Mouse (Mus musculus) cortical plate, adult 2 months (tissue): ENCODE data around the gene Klhdc8b. TPM values are rescaled to one million over a fixed set of nuclear protein-coding genes. Genes with fewer than 3 reads are reported as not detected.

ENCODE experiments used
- H3K27ac ChIP-seq: fragments of 200-500 bp; 2 replicates; pipeline ENCODE4 v1.5.1; 2012; ENCODE audit warnings: low read length, control low read depth, inconsistent platforms; ENCODE audit not compliant: insufficient read depth
- H3K4me1 ChIP-seq: fragments of 200-500 bp; 2 replicates; pipeline ENCODE4 v1.6.1; 2011; ENCODE audit warnings: low read length; ENCODE audit not compliant: control insufficient read depth, insufficient read depth
- H3K4me3 ChIP-seq: fragments of 200-500 bp; 2 replicates; pipeline ENCODE4 v1.5.1; 2011; ENCODE audit warnings: mild to moderate bottlenecking, low read length, control low read depth; ENCODE audit not compliant: insufficient read depth
- CTCF ChIP-seq: fragments of 200-500 bp; IDR thresholded peaks from 2 replicates; pipeline ENCODE4 v1.5.1; 2011; ENCODE audit warnings: mild to moderate bottlenecking, control low read depth, low read length; ENCODE audit not compliant: insufficient read depth; ENCODE audit errors: extremely low read depth
- POLR2A ChIP-seq: fragments of 200-500 bp; IDR thresholded peaks from 2 replicates; pipeline ENCODE4 v1.6.1; 2011; ENCODE audit warnings: mild to moderate bottlenecking, low read length, control low read depth; ENCODE audit not compliant: insufficient read depth; ENCODE audit errors: extremely low read depth
- polyA plus RNA-seq: library from polyadenylated mRNA; depleted of rRNA; stranded (reverse); fragments of >200 nt; gene quantifications from 2 replicates; pipeline ENCODE4 v1.2.3, GENCODE M21; 2012

Gene Klhdc8b
- polyA plus RNA-seq, 1 experiment: 44.9 TPM

DNA sequence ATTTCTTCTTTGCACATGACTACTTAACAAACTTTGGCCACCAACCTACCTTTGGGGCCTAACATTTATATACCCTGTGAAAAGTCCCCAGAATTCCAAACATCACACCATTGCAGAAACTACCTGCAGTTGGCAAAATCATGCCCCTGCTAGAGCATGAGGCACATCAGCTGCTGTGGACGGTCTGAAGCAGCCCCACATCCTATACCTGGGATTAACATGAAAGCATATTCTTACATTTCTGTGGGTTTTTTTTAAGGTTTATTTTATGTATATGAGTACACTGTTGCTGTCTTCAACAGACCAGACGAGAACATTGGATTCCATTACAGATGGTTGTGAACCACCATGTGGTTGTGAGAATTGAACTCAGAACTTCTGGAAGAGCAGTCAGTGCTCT is 4.8 kb upstream of the Klhdc8b start:
- no peak overlapping the region for H3K4me3 ChIP-seq
- no peak overlapping the region for H3K27ac ChIP-seq
- TF ChIP-seq POLR2A (no peak), CTCF (no peak)
- peaks cover 8% of the 10 kb centered on the region; the same call in 1 of the 2 replicates for H3K4me1 ChIP-seq

DNA sequence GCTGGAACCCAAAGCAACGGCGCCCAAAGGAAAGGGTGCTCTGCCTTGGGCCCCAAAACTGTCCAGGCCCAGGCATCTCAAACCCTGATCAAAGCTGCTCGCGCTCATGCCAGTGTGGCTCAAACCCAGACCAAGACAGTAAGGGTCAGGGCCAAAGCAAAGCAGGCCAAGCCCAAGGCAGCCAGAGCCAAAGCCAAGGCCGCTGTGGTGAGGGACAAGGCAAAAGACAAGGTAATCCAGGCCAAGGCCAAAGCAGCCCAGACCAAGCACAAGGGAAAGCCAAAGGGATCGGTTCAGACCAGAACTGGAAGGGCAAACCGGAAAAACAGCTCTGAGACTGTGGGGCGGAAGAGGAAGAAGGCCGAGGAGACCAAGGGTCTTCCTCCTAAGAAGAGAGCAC is 2.3 kb upstream of the Klhdc8b start:
- Histone ChIP-seq H3K27ac (no peak overlapping the region), H3K4me3 (no peak overlapping the region), H3K4me1 (peaks cover 8% of the 10 kb centered on the region; the same call in 1 of the 2 replicates)
- TF ChIP-seq POLR2A (no peak), CTCF (no peak)

DNA sequence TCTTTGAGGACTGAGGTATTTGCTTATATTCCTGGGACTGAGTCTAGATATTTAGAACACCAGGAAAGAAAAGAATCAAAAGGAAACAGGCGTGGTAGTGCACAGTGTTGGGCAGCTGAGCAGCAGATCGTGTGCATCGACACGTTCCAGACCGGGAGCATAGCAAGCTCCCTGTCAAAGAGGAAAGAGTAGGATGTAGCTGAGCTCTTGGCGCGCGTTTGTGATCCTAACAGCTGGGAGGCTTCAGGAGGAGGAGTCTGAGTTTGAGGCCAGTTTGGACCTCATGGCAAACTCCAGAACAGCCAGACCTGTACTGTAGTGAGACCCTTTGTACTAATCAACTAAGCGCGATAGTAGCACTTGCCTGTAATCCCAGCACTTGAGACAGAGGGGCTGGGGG is 811 bp upstream of the Klhdc8b start:
- H3K4me1 ChIP-seq: peaks cover 8% of the 10 kb centered on the region; the same call in 1 of the 2 replicates
- no peak overlapping the region for H3K27ac ChIP-seq
- H3K4me3 ChIP-seq: no peak overlapping the region
- TF ChIP-seq CTCF (no peak), POLR2A (no peak)

DNA sequence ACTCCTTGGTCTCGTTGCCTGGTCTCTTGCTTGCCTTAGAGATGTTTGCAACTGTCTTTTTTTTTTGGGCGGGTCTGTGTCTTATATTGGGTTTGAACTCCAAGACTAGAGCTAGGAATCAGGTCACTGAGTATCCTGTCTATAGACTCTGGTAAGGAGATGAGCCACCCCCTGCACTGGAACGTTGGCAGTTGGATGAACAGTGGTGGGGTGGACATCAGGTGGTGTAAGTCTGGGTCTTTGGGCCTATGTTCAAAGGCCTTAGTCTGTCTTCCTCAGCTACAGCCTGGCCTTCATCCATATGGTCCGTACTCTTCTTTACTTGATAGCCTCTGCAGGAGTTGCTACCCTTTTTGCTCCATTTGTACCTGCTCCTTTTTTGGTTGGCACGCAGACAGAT is 294 bp upstream of the Klhdc8b start:
- no peak overlapping the region for H3K27ac ChIP-seq
- H3K4me3 ChIP-seq: peak overlapping the region; percentile 84; the same call in 1 of the 2 replicates
- no peak for TF ChIP-seq POLR2A
- H3K4me1 ChIP-seq: peaks cover 8% of the 10 kb centered on the region; the same call in 1 of the 2 replicates

DNA sequence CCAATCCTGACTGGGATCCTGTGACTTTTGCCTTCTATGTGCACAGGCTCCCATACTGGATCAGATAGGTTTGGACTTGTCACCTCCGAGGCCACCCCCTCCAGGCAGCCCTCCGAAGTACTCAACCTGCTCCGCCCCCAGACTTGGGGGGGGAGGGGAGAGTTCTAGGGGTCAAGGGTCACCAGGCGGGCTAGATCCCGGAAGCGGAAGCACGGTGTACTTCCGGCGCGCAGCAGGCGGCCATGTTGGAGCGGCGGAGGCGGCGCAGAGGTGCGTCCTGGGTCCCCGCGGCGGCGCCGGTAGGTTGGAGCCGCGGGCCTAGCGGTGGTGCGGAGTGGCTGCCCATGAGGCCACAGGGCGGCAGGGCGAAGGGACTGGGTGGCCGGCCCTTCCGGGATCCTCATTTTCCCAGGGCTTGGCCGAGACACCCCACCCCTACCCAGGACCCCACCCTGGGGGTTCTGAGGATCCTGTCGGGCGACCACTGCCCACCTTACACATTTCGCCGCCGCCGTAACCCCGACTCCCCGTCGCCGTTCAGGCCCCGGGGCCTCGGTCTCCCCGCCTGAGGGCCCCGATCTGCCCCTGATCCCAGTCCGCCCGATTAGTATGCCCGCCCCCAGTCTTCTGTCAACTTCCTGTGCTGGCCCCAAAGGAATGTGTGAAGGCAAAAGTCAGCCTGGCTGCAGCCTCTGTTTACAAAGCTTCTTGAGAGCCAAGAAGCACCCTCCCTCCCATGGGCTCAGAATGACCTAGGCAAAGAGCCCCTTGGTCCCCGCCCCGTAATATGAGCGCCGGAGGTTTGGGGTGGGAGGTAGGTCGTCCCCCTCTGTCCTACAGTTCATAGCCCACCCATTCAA is 832 bp downstream of the Klhdc8b start, which contains the start of gene Ccdc71:
Ccdc71 (plus strand) TSS at position 209 of the 860 bp plus-strand sequence.
- TF ChIP-seq POLR2A: peak; percentile 39; the same call in 1 of the 2 replicates
- TF ChIP-seq CTCF: no peak
- H3K27ac ChIP-seq: peak within 1 kb of the TSS; percentile 43; the same call in 1 of the 2 replicates

DNA sequence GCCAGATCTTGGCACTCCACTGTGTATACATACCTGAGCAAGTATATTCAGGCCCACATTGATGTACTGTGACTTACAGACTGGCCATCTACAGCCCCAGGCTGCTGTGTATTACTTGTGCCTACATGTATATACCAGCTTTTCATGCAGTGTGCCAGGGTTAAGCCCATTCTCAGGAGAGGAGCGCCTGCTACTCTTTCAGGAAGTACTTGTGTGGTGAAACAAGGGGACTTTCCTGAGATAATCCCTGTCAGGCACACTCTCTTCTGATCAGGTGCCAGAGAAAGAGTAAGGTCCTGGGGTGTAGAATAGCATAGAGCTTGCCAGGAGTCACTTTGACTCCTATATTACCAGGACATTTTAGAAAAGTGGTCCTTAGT is 1.5 kb downstream of the Klhdc8b start:
- Histone ChIP-seq H3K27ac (no peak overlapping the region), H3K4me3 (peak overlapping the region; percentile 84; the same call in 1 of the 2 replicates), H3K4me1 (peaks cover 8% of the 10 kb centered on the region; the same call in 1 of the 2 replicates)
- no peak for TF ChIP-seq POLR2A
- no peak for TF ChIP-seq CTCF

More for the DNA sequence above, 832 bp downstream of the Klhdc8b start, which contains the start of gene Ccdc71:
- H3K4me3 ChIP-seq: peak within 1 kb of the TSS; percentile 84
- peaks cover 8% of the 10 kb centered on the region; the same call in 1 of the 2 replicates for H3K4me1 ChIP-seq

DNA sequence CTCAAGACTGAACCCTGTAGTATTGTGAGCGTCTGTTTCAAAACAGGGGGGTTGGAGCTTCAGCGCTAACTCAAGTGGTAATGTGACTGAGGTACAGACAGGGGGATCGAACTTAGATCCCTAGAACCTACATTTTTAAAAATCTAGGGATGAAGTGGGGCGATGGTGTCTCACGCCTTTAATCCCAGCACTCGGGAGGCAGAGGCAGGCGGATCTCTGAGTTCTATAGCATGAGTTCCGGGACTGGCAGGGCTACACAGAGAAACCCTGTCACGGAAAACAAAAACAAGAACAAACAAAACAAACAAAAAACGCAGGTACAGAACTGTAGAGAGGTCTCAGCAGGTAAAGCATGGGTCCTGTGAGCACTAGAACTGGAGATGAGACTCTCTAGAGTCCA is 4.4 kb downstream of the Klhdc8b start:
- Histone ChIP-seq H3K4me1 (peaks cover 5% of the 10 kb centered on the region; the same call in 1 of the 2 replicates), H3K4me3 (no peak overlapping the region), H3K27ac (no peak overlapping the region)
- TF ChIP-seq CTCF (no peak), POLR2A (no peak)

DNA sequence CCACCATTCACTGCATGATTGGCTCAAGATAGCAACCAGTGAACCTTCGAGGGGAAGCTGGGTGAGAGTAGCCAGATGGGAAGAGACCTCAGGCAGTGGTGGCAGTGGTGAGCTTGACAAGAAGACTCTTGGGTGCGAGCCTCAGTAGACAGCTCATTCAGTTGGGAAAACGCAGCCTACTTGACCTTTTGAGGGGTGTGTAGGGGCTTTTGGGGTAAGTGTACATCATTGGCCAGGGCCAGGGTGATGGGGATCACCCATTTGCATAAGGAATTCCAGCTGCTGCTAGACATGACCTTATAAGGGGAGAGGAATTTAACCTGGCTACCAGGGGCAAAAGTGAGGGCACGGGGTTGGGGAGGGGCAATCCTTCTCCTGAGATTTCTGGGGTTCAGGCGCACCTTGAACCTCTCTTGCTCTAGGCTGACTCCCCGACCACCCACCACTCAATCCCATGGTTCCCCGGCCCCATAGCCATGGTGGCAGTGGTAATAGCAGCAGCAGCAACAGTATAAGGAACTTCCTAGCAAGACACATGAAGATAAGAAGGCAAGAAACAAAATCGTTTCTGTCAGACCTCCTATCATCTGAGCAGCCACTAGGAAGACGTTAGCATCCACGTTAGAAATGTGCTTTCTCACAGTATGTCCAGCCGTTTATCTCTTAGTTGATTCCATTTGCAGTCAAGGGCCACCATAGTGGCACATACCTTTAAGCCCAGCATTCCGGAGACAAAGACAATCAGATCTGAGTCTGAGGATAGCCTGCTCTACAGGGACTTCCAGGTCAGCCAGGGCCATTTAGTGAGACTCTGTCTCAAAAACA is 5.4 kb downstream of the Klhdc8b start:
- no peaks in the 10 kb centered on the region for H3K4me1 ChIP-seq
- H3K27ac ChIP-seq: no peak overlapping the region
- TF ChIP-seq CTCF (no peak), POLR2A (no peak)
- no peak overlapping the region for H3K4me3 ChIP-seq

DNA sequence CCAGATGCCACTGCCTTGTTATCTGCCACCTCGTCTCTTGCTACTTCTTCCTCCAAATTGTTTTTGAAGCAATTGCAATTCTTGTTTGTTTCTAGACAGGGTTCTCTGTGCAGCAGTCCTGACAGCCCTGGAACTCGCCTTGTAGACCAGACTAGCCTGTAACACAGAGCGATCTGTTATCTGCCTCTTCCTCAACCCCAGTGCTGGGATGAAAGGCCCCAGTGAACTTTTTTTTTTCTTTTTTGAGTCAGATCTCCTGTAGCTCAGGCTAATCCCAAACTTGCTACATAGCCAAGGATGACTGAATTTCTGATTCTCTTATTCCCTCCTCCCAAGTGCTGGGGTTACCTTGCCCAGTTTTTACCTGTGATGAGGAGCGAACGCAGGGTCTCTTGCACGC is 7.0 kb downstream of the Klhdc8b start:
- Histone ChIP-seq H3K4me1 (peaks cover 3% of the 10 kb centered on the region), H3K4me3 (no peak overlapping the region), H3K27ac (no peak overlapping the region)
- TF ChIP-seq POLR2A (no peak), CTCF (no peak)

DNA sequence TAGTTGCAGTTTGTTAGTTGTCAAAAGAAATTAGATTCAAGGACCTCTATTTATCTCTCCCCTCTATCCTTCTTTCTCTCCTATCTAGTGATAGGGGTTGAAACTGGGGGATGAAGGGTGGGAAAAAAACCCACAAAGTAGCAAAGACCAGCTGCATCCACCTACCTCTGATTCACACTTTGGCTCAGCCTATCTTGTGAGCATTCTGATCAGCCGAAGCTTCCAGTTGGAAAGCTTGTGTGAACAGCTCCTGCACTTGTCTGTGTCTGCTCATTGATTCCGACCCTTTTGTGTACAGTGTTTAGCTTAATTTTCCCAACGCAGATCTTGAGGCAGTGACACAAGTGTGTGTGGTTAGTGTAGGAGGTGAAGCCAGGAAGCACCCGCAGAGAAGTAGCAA is 7.9 kb downstream of the Klhdc8b start:
- Histone ChIP-seq H3K4me1 (peaks cover 4% of the 10 kb centered on the region), H3K27ac (no peak overlapping the region), H3K4me3 (no peak overlapping the region)

More for the DNA sequence above, 7.9 kb downstream of the Klhdc8b start:
- TF ChIP-seq POLR2A: no peak
- TF ChIP-seq CTCF: no peak
